Mouse (Mus musculus): ENCODE data around the gene Gm20605. TPM values are rescaled to one million over a fixed set of nuclear protein-coding genes. Genes with fewer than 3 reads are reported as not detected.

Gm20605 gene
- total RNA-seq, 2 experiments from 2014 or later: 3.9 to 4.9 TPM

GRCm38 (mm10) chr5:137683388-137684293, 54.7 kb downstream of the Gm20605 start:
- intact Hi-C loops (cut with DNase I): loop anchor here (2.0 kb wide), 1 partner anchor 27 kb away; no protein-coding TSS in a partner anchor
- DNase-seq: peak in 1 of 2 experiments; percentile 28

GRCm38 (mm10) chr5:137684294-137685123, 55.5 kb downstream of the Gm20605 start, which contains the start of gene Agfg2:
Gene Agfg2 (minus strand): TSS chr5:137684726.
- peak; percentile 91 for DNase-seq
- intact Hi-C loops (cut with DNase I): loop anchor here (2.0 to 5.0 kb wide), 2 partner anchors 28 to 38 kb away; no protein-coding TSS in a partner anchor

- intact Hi-C loops (cut with DNase I): loop anchor here (2.0 to 5.0 kb wide), 2 partner anchors 29 to 37 kb away; no protein-coding TSS in a partner anchor
- no peak for DNase-seq
These were observed 56.7 kb downstream of the Gm20605 start for GRCm38 (mm10) chr5:137685653-137686052.

- intact Hi-C loops (cut with DNase I): loop anchor here (5.0 kb wide), 1 partner anchor 36 kb away; no protein-coding TSS in a partner anchor
- no peak for DNase-seq
These were observed 57.3 kb downstream of the Gm20605 start for GRCm38 (mm10) chr5:137686127-137686790.

GRCm38 (mm10) chr5:137689974-137690373, 61.0 kb downstream of the Gm20605 start:
- DNase-seq: no peak
- intact Hi-C loops (cut with DNase I): loop anchor here (5.0 kb wide), 1 partner anchor 32 kb away; no protein-coding TSS in a partner anchor

- intact Hi-C loops (cut with DNase I): no loop called here
- no peak for DNase-seq
These were observed 61.6 kb downstream of the Gm20605 start for GRCm38 (mm10) chr5:137690531-137690930.

DNA sequence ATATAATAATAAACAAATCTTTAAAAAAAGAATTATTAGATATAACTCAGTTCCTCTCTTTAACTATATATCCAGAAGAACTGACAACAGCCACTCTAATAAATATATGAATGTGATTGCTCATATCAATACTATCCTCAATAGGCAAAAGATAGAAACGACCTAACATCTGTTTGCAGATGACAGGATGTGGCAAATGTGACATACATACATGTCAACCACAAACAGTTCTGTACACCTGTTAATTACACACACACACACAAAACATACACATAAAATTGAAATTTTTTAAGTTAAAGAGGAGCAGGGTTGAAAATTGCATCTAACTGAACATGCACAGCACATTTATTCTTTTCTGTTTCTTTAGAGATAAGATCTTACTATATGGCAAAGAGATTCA, 62.9 kb downstream of the Gm20605 start:
- no peak for DNase-seq
- intact Hi-C loops (cut with DNase I): no loop called here

Other genes starting within 250 kb of the Gm20605 start
- not detected for gene Zan, start 152.1 kb upstream of the Gm20605 start, total RNA-seq (2021)
- gene Pop7, start 126.7 kb upstream of the Gm20605 start, total RNA-seq (2021): 10 to 100 TPM; 13.1 to 14.1 TPM
- gene Gigyf1, start 110.6 kb upstream of the Gm20605 start, total RNA-seq (2021): 10 to 100 TPM; 29.5 to 35.4 TPM
- gene Epo, start 95.9 kb upstream of the Gm20605 start, total RNA-seq (2021): not detected
- gene Gnb2, start 95.7 kb upstream of the Gm20605 start, total RNA-seq (2021): 100 to 1,000 TPM; 245 to 248 TPM
- gene Actl6b, start 75.7 kb upstream of the Gm20605 start, total RNA-seq (2021): not detected
- gene Tfr2, start 59.3 kb upstream of the Gm20605 start, total RNA-seq (2021): not detected
- 10 to 100 TPM; 16.5 to 16.8 TPM for gene Mospd3, start 28.1 kb upstream of the Gm20605 start, total RNA-seq (2021)
- 10 to 100 TPM; 58.1 to 65.1 TPM for gene Pcolce, start 15.4 kb upstream of the Gm20605 start, total RNA-seq (2021)
- gene Fbxo24, start 173 bp upstream of the Gm20605 start, total RNA-seq (2021): under 1 TPM; 0.16 to 0.31 TPM
- gene Lrch4, start 54 bp upstream of the Gm20605 start, total RNA-seq (2021): 10 to 100 TPM; 18.4 to 20.5 TPM
- 1 to 10 TPM; 1.2 to 1.7 TPM for gene Sap25, start 12.2 kb downstream of the Gm20605 start, total RNA-seq (2021)
- gene Irs3, start 16.5 kb downstream of the Gm20605 start, total RNA-seq (2021): under 1 TPM; 0.14 to 0.75 TPM
- 10 to 100 TPM; 11.6 to 18.3 TPM for gene Agfg2, start 55.6 kb downstream of the Gm20605 start, total RNA-seq (2021)
- 1 to 10 TPM in 1 of 2 experiments, under 1 TPM in 1; 0.81 to 1.1 TPM for gene Nyap1, start 112.4 kb downstream of the Gm20605 start, total RNA-seq (2021)
- gene Tsc22d4, start 116.6 kb downstream of the Gm20605 start, total RNA-seq (2021): 100 to 1,000 TPM; 260 to 268 TPM
- gene Ppp1r35, start 149.7 kb downstream of the Gm20605 start, total RNA-seq (2021): 10 to 100 TPM; 10.7 to 12.3 TPM
- 10 to 100 TPM; 25.6 to 35.3 TPM for gene Mepce, start 158.5 kb downstream of the Gm20605 start, total RNA-seq (2021)
- gene Zcwpw1, start 158.6 kb downstream of the Gm20605 start, total RNA-seq (2021): under 1 TPM; 0.36 to 0.49 TPM
- gene Pilra, start 207.1 kb downstream of the Gm20605 start, total RNA-seq (2021): 1 to 10 TPM; 3.2 TPM
- gene Pilrb1, start 228.9 kb downstream of the Gm20605 start, total RNA-seq (2021): 1 to 10 TPM; 1.1 to 1.2 TPM
- gene Pilrb2, start 242.6 kb downstream of the Gm20605 start, total RNA-seq (2021): 1 to 10 TPM in 1 of 2 experiments, under 1 TPM in 1; 0.80 to 1.0 TPM